Mouse (Mus musculus) thymus, postnatal 0 days (tissue): ENCODE measurements around the gene Gm10337. TPM values are rescaled to one million over a fixed set of nuclear protein-coding genes. Genes with fewer than 3 reads are reported as not detected.

ENCODE experiments used
- DNase-seq: peaks from one replicate; pipeline ENCODE4 v3.0.0-alpha.2; 2015; ENCODE audit warnings: low spot score
- polyA plus RNA-seq: library from polyadenylated mRNA; unstranded; fragments of >200 nt; fragmentation: Nextera tagmentation; extraction: Ambion mirVana; gene quantifications from 2 replicates; pipeline ENCODE4 v1.2.1, GENCODE M21; 2015

The Gm10337 gene
- polyA plus RNA-seq, 1 experiment from 2014 or later: not detected

- DNase-seq: peak; percentile 62
Measured at GRCm38 (mm10) chr15:102516728-102517404, 13.3 kb downstream of the Gm10337 start, which contains the start of gene Map3k12. Gene Map3k12, minus strand, starts transcription at chr15:102517064.

- no peak for DNase-seq
Measured at GRCm38 (mm10) chr15:102517631-102517975, 14.1 kb downstream of the Gm10337 start.

- peak; percentile 99 for DNase-seq
Measured at GRCm38 (mm10) chr15:102517976-102518858, 14.7 kb downstream of the Gm10337 start, which contains the start of gene Tarbp2. Gene Tarbp2, plus strand, starts transcription at chr15:102518192.

GRCm38 (mm10) chr15:102518859-102519201, 15.3 kb downstream of the Gm10337 start:
- no peak for DNase-seq

GRCm38 (mm10) chr15:102519211-102520141, 16.0 kb downstream of the Gm10337 start:
- peak; percentile 14 for DNase-seq

GRCm38 (mm10) chr15:102520416-102520815, 16.9 kb downstream of the Gm10337 start:
- no peak for DNase-seq

- DNase-seq: no peak
Measured at GRCm38 (mm10) chr15:102521480-102521879, 18.0 kb downstream of the Gm10337 start.

- peak; percentile 79 for DNase-seq
Measured at GRCm38 (mm10) chr15:102524892-102525485, 21.5 kb downstream of the Gm10337 start, which contains the start of gene Npff. Gene Npff, minus strand, starts transcription at chr15:102524942.

GRCm38 (mm10) chr15:102526111-102527002, 22.8 kb downstream of the Gm10337 start:
- peak; percentile 71 for DNase-seq

- peak; percentile 32 for DNase-seq
Measured at GRCm38 (mm10) chr15:102527936-102528335, 24.4 kb downstream of the Gm10337 start.

GRCm38 (mm10) chr15:102528396-102528795, 24.9 kb downstream of the Gm10337 start:
- no peak for DNase-seq

GRCm38 (mm10) chr15:102530566-102530965, 27.0 kb downstream of the Gm10337 start:
- DNase-seq: no peak

GRCm38 (mm10) chr15:102531586-102531985, 28.1 kb downstream of the Gm10337 start:
- DNase-seq: no peak

GRCm38 (mm10) chr15:102532106-102532900, 28.8 kb downstream of the Gm10337 start:
- DNase-seq: no peak

GRCm38 (mm10) chr15:102533926-102534325, 30.4 kb downstream of the Gm10337 start:
- no peak for DNase-seq

GRCm38 (mm10) chr15:102544801-102545200, 41.3 kb downstream of the Gm10337 start:
- no peak for DNase-seq

GRCm38 (mm10) chr15:102546246-102546645, 42.7 kb downstream of the Gm10337 start:
- DNase-seq: no peak

GRCm38 (mm10) chr15:102546677-102547427, 43.3 kb downstream of the Gm10337 start:
- DNase-seq: no peak
